In genomic region chr1:159234496-159234895, GRCm38 (mm10) we compare ENCODE assay signal across 8 mouse cellular contexts. TPM values are rescaled to one million over a fixed set of nuclear protein-coding genes. Genes with fewer than 3 reads are reported as not detected.
DNase-seq lines count a peak whose midpoint lies in the region; ATAC-seq and TF ChIP-seq lines count a peak whose summit lies in the region.

No protein-coding gene starts in this region.

- TF ChIP-seq CTCF in intestine, postnatal 0 days (IDR thresholded peaks at IDR 0.05; ENCODE audit: low read depth), result no peak
- no peak for TF ChIP-seq CTCF in G1E (IDR thresholded peaks at IDR 0.05; ENCODE audit: low read depth, low read length)
- TF ChIP-seq CTCF in liver, embryonic 14.5 days (IDR thresholded peaks at IDR 0.05; ENCODE audit: low read depth), result no peak
- no peak for TF ChIP-seq CTCF in layer of hippocampus, adult 2 months (conservative IDR thresholded peaks at IDR 0.05)

- H3K4me3 ChIP-seq in intestine, embryonic 14.5 days (ENCODE audit: low read depth, low read length), result no peak overlapping the region
- no peak overlapping the region for H3K4me3 ChIP-seq in intestine, postnatal 0 days (ENCODE audit: low read depth, low read length)
- peak overlapping the region; percentile 59; the same call in 1 of the 2 replicates for H3K4me3 ChIP-seq in G1E (ENCODE audit: low read depth, low read length)
- peak overlapping the region; percentile 69 for H3K4me3 ChIP-seq in erythroblast, embryonic 14.5 days (replicated peaks)
- peak overlapping the region; percentile 3 to 65 for H3K4me3 ChIP-seq in liver, embryonic 14.5 days (ENCODE audit: insufficient read depth in 1 of 2, low read depth in 2 of 2, low read length in 2 of 2)
- H3K4me3 ChIP-seq in layer of hippocampus, adult 2 months, result no peak overlapping the region

- H3K36me3 ChIP-seq in intestine, embryonic 14.5 days (ENCODE audit: control insufficient read depth, insufficient read depth, low read length), result no peaks in the 10 kb centered on the region
- H3K36me3 ChIP-seq in intestine, postnatal 0 days (ENCODE audit: control insufficient read depth, insufficient read depth), result no peaks in the 10 kb centered on the region
- H3K36me3 ChIP-seq in G1E (replicated peaks), result peaks cover 11% of the 10 kb centered on the region
- H3K36me3 ChIP-seq in erythroblast, embryonic 14.5 days (ENCODE audit: control insufficient read depth), result peaks cover 31% of the 10 kb centered on the region
- H3K36me3 ChIP-seq in liver, embryonic 14.5 days (replicated peaks; ENCODE audit: control insufficient read depth, insufficient read depth, low read depth), result peaks cover 5% of the 10 kb centered on the region

- no peak for TF ChIP-seq EP300 in liver, embryonic 14.5 days (IDR thresholded peaks at IDR 0.05; ENCODE audit: low read depth)

- no peak overlapping the region for H3K27ac ChIP-seq in intestine, embryonic 14.5 days (ENCODE audit: low read depth)
- no peak overlapping the region for H3K27ac ChIP-seq in intestine, postnatal 0 days (ENCODE audit: low read depth, low read length)
- peak overlapping the region; percentile 69 for H3K27ac ChIP-seq in liver, embryonic 14.5 days
- H3K27ac ChIP-seq in layer of hippocampus, adult 2 months, result no peak overlapping the region

- no peak for ATAC-seq in intestine, embryonic 14.5 days (replicated peaks; ENCODE audit: low FRiP score, low TSS enrichment, low read depth)
- no peak for ATAC-seq in intestine, postnatal 0 days
- ATAC-seq in G1E (ENCODE audit: extremely low read depth, insufficient number of reproducible peaks, low FRiP score, poor library complexity, severe bottlenecking), result peak; percentile 61
- peak; percentile 53 for ATAC-seq in liver, embryonic 14.5 days (ENCODE audit: insufficient read depth)

- WGBS in intestine, embryonic 14.5 days, result 68% methylated on average over 2 of the region's 2 CpGs
- WGBS in intestine, postnatal 0 days, result 57% methylated on average over 2 of the region's 2 CpGs
- WGBS in liver, embryonic 14.5 days (ENCODE audit: insufficient replicate concordance), result 23% methylated on average over 2 of the region's 2 CpGs

- H3K9me3 ChIP-seq in intestine, embryonic 14.5 days (ENCODE audit: control insufficient read depth, low read length), result no peaks in the 10 kb centered on the region
- no peaks in the 10 kb centered on the region for H3K9me3 ChIP-seq in intestine, postnatal 0 days (ENCODE audit: control insufficient read depth)
- no peaks in the 10 kb centered on the region for H3K9me3 ChIP-seq in G1E (replicated peaks)
- no peaks in the 10 kb centered on the region for H3K9me3 ChIP-seq in erythroblast, embryonic 14.5 days (ENCODE audit: control insufficient read depth, low read length)
- H3K9me3 ChIP-seq in liver, embryonic 14.5 days (ENCODE audit: control insufficient read depth, low read length), result no peaks in the 10 kb centered on the region

- no peaks in the 10 kb centered on the region for H3K27me3 ChIP-seq in intestine, embryonic 14.5 days (replicated peaks; ENCODE audit: control insufficient read depth, insufficient read depth, low read length)
- H3K27me3 ChIP-seq in intestine, postnatal 0 days (replicated peaks; ENCODE audit: control insufficient read depth, insufficient read depth, low read length), result no peaks in the 10 kb centered on the region
- no peaks in the 10 kb centered on the region for H3K27me3 ChIP-seq in G1E (ENCODE audit: insufficient read depth, low read length)
- H3K27me3 ChIP-seq in erythroblast, embryonic 14.5 days (ENCODE audit: control insufficient read depth), result no peaks in the 10 kb centered on the region
- no peaks in the 10 kb centered on the region for H3K27me3 ChIP-seq in liver, embryonic 14.5 days (ENCODE audit: control insufficient read depth, insufficient read depth, low read length)

- DNase-seq in intestine, embryonic 14.5 days (ENCODE audit: low spot score), result no peak
- DNase-seq in G1E (ENCODE audit: low spot score), result no peak
- peak; percentile 63 to 67 (median 65) for DNase-seq in liver, embryonic 14.5 days (ENCODE audit: low read depth in 3 of 3, low spot score in 3 of 3)
- DNase-seq in frontal cortex, postnatal 25 days (ENCODE audit: low spot score in 2 of 2), result no peak
- DNase-seq in layer of hippocampus, postnatal 25 days (ENCODE audit: extremely low spot score in 1 of 2, low spot score in 1 of 2), result no peak
- DNase-seq in layer of hippocampus, adult 2 months (ENCODE audit: low spot score in 2 of 2), result no peak

- H3K9ac ChIP-seq in intestine, embryonic 14.5 days (ENCODE audit: low read length), result no peak overlapping the region
- no peak overlapping the region for H3K9ac ChIP-seq in intestine, postnatal 0 days (ENCODE audit: low read depth, low read length)
- peak overlapping the region; percentile 78 for H3K9ac ChIP-seq in liver, embryonic 14.5 days (replicated peaks)

- peaks cover 12% of the 10 kb centered on the region; the same call in 1 of the 2 replicates for H3K4me1 ChIP-seq in intestine, embryonic 14.5 days (replicated peaks; ENCODE audit: control insufficient read depth, insufficient read depth, low read length)
- H3K4me1 ChIP-seq in intestine, postnatal 0 days (replicated peaks; ENCODE audit: control insufficient read depth, insufficient read depth, low read length), result no peaks in the 10 kb centered on the region
- peaks cover 47% of the 10 kb centered on the region for H3K4me1 ChIP-seq in G1E (ENCODE audit: insufficient read depth, low read depth, low read length)
- peaks cover 71% of the 10 kb centered on the region for H3K4me1 ChIP-seq in erythroblast, embryonic 14.5 days (ENCODE audit: control insufficient read depth)
- peaks cover 34 to 49% of the 10 kb centered on the region in 2 experiments for H3K4me1 ChIP-seq in liver, embryonic 14.5 days (replicated peaks; ENCODE audit: control insufficient read depth in 2 of 2, insufficient read depth in 2 of 2, low read length in 1 of 2)

- peak overlapping the region; percentile 66 for H3K4me2 ChIP-seq in intestine, embryonic 14.5 days (ENCODE audit: low read length)
- H3K4me2 ChIP-seq in intestine, postnatal 0 days (replicated peaks; ENCODE audit: low read depth), result no peak overlapping the region
- peak overlapping the region; percentile 86 for H3K4me2 ChIP-seq in liver, embryonic 14.5 days (ENCODE audit: low read depth)

RNA-seq across cellular contexts. Expression of gene Cop1, which starts 2.4 kb away (rescaled TPM):
- polyA plus RNA-seq in intestine, embryonic 14.5 days (2014; fragmentation: Nextera tagmentation; extraction: Ambion mirVana), result 28.4 and 32.7 TPM in 2 replicates
- polyA plus RNA-seq in intestine, postnatal 0 days (2015; fragmentation: Nextera tagmentation; extraction: Ambion mirVana), result 32.4 and 32.8 TPM in 2 replicates
- total RNA-seq in G1E (2014; fragmentation: Nextera tagmentation) (150 and 160 TPM in 2 replicates), G1E (2017) (115 and 121 TPM in 2 replicates)
- polyA plus RNA-seq in G1E (2012), result 38.1 and 46.7 TPM in 2 replicates
- polyA plus RNA-seq in erythroblast, embryonic 14.5 days (2012), result 6.8 and 7.4 TPM in 2 replicates
- 30.5 and 54.3 TPM in 2 replicates for polyA plus RNA-seq in liver, embryonic 14.5 days (2012; rRNA removed)
- polyA plus RNA-seq in liver, embryonic 14.5 days (2014; fragmentation: Nextera tagmentation; extraction: Ambion mirVana), result 37.4 and 66.4 TPM in 2 replicates
- total RNA-seq in layer of hippocampus, postnatal 25 days (2021), result 100 to 1,000 TPM; 145 TPM
- 100 to 1,000 TPM; 132 to 152 TPM for total RNA-seq in layer of hippocampus, adult 2 months (2021)

Comparison
In these comparisons a context has a peak if more than half of its experiments do, and no peak if none do; other contexts are left out.
1. ATAC-seq: peak in G1E (single experiment) and liver, embryonic 14.5 days (single experiment); none in intestine, embryonic 14.5 days (single experiment) and intestine, postnatal 0 days (single experiment).
2. DNase-seq: peak in liver, embryonic 14.5 days (3 of 3); none in intestine, embryonic 14.5 days (single experiment), G1E (single experiment), frontal cortex, postnatal 25 days (0 of 2), layer of hippocampus, postnatal 25 days (0 of 2) and layer of hippocampus, adult 2 months (0 of 2).
3. H3K4me3 ChIP-seq: peak in G1E (single experiment), erythroblast, embryonic 14.5 days (single experiment) and liver, embryonic 14.5 days (2 of 2); none in intestine, embryonic 14.5 days (single experiment), intestine, postnatal 0 days (single experiment) and layer of hippocampus, adult 2 months (single experiment).